Mouse (Mus musculus): ENCODE data around the gene Hsph1. TPM values are rescaled to one million over a fixed set of nuclear protein-coding genes. Genes with fewer than 3 reads are reported as not detected.
A peak's percentile ranks its signal among the peaks of the same experiment; 100 is the strongest.

Gene Hsph1
- total and polyA plus RNA-seq, 3 experiments = 30.2 to 145 (median 75.9) TPM

DNA sequence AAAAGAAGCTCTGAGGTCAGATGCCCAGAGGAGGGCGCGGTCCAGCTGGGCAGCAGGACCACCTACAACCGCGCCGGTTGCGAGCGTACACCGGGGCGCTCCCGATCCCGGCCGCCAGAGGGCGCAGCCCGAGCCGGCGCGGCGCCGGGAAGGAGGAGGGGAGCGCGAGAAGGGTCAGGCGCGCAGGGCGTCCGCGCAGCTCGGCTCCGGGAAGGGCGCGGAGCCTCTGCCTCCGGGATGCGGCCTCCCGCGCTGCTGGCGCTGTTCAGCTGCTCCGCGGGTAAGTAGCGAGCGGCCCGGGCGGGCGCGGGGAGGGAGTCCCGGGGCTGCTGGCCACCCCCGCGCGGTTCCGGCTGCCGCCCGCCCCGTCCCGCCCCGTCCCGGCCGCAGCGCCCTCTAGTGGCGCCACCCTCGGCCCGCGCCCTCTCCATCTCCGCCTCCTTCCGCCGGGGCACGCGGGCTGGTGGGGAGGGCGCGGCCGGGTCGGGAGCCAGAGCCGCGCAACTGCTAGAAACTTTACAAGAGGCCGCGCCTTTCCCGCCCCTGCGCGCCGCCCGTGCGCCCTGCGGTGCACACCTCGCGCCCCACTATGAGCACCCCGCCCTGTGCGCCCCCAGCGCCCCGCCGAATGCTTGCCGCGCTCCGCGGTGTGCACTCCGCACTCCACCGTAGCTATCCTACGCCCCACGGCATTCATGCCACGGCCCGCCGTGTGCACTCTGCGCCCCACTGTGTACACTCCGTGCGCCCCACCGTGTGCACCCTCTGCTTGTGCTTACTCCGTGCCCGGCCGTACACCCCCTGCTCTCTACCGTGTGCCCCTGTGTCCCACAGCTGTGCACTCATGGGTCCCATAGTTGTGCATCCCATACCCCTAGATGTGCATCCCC, 42.2 kb upstream of the Hsph1 start, which contains the start of gene B3glct:
Gene B3glct, plus strand, starts transcription at position 131 of the 890 bp plus-strand sequence.
- Histone ChIP-seq H3K27me3 (ENCODE audit: insufficient read depth, low read length) (peaks cover 1% of the 10 kb centered on the region; the same call in 1 of the 2 replicates), H3K4me3 (ENCODE audit: low read depth, low read length) (peak within 1 kb of the TSS; percentile 87), H3K9me3 (replicated peaks) (no peaks in the 10 kb centered on the region), H3K4me1 (ENCODE audit: insufficient read depth, low read depth, low read length) (peaks cover 16% of the 10 kb centered on the region), H3K36me3 (replicated peaks) (peaks cover 6% of the 10 kb centered on the region)
- ATAC-seq (ENCODE audit: extremely low read depth, insufficient number of reproducible peaks, low FRiP score, poor library complexity, severe bottlenecking) (peak; percentile 78), DNase-seq (ENCODE audit: low spot score) (peak; percentile 90)
- TF ChIP-seq CTCF (IDR thresholded peaks at IDR 0.05; ENCODE audit: low read depth, low read length) = peak; percentile 44
- no peak for TF ChIP-seq GATA2 (IDR thresholded peaks at IDR 0.05; ENCODE audit: borderline replicate concordance, low read depth, low read length)

DNA sequence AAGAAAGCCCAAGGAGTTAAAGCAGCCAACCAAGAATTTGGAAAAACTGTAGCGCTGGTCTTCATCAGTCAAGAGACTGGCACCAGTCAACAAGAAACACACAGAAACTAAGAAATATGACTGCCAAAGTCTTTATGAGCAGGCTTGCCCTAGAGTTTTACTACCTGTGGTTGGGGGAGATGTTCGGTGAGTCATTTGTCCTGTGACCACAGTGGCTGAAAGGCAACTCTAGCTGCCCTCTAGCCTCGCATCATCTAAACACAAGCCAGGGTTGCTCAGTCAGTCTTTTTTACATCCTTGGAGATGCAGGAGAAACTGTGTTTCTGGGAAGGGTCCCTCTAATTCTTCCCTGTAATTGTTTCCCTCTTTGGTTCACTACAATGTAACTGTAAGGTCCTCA, 41.0 kb upstream of the Hsph1 start:
- no peak for ATAC-seq (ENCODE audit: extremely low read depth, insufficient number of reproducible peaks, low FRiP score, poor library complexity, severe bottlenecking)
- Histone ChIP-seq H3K4me1 (ENCODE audit: insufficient read depth, low read depth, low read length) (peaks cover 15% of the 10 kb centered on the region), H3K27me3 (ENCODE audit: insufficient read depth, low read length) (peaks cover 3% of the 10 kb centered on the region; the same call in 1 of the 2 replicates), H3K4me3 (ENCODE audit: low read depth, low read length) (no peak overlapping the region), H3K36me3 (replicated peaks) (peaks cover 3% of the 10 kb centered on the region), H3K9me3 (replicated peaks) (no peaks in the 10 kb centered on the region)
- no peak for TF ChIP-seq POLR2AphosphoS5 (IDR thresholded peaks at IDR 0.05; ENCODE audit: insufficient replicate concordance, low read depth, low read length)
- TF ChIP-seq CTCF (IDR thresholded peaks at IDR 0.05; ENCODE audit: low read depth, low read length) = no peak
- no peak for TF ChIP-seq GATA1 (IDR thresholded peaks at IDR 0.05; ENCODE audit: borderline replicate concordance, low read length)
- no peak for TF ChIP-seq TAL1 (conservative IDR thresholded peaks at IDR 0.05; ENCODE audit: low read depth, low read length)
- no peak for TF ChIP-seq GATA2 (IDR thresholded peaks at IDR 0.05; ENCODE audit: borderline replicate concordance, low read depth, low read length)
- no peak for DNase-seq (ENCODE audit: low spot score)

- H3K36me3 ChIP-seq (replicated peaks) = no peaks in the 10 kb centered on the region
- no peak for ATAC-seq (ENCODE audit: extremely low read depth, insufficient number of reproducible peaks, low FRiP score, poor library complexity, severe bottlenecking)
- TF ChIP-seq GATA2 (IDR thresholded peaks at IDR 0.05; ENCODE audit: borderline replicate concordance, low read depth, low read length) = no peak
- no peak for TF ChIP-seq GATA1 (IDR thresholded peaks at IDR 0.05; ENCODE audit: borderline replicate concordance, low read length)
- no peak for TF ChIP-seq TAL1 (conservative IDR thresholded peaks at IDR 0.05; ENCODE audit: low read depth, low read length)
- TF ChIP-seq CTCF (IDR thresholded peaks at IDR 0.05; ENCODE audit: low read depth, low read length) = no peak
- TF ChIP-seq POLR2AphosphoS5 (IDR thresholded peaks at IDR 0.05; ENCODE audit: insufficient replicate concordance, low read depth, low read length) = no peak
- 0 out of 2 replicates have a peak, but pooled peaks cover 2% of the 10 kb centered on the region for H3K27me3 ChIP-seq (ENCODE audit: insufficient read depth, low read length)
- no peak overlapping the region for H3K4me3 ChIP-seq (ENCODE audit: low read depth, low read length)
- no peak for DNase-seq (ENCODE audit: low spot score)
- H3K9me3 ChIP-seq (replicated peaks) = peaks cover 4% of the 10 kb centered on the region
- peaks cover 3% of the 10 kb centered on the region; the same call in 1 of the 2 replicates for H3K4me1 ChIP-seq (ENCODE audit: insufficient read depth, low read depth, low read length)
Measured at GRCm38 (mm10) chr5:149663417-149663816, 27.2 kb upstream of the Hsph1 start.

- TF ChIP-seq GATA2 (IDR thresholded peaks at IDR 0.05; ENCODE audit: borderline replicate concordance, low read depth, low read length) = no peak
- no peak for TF ChIP-seq CTCF (IDR thresholded peaks at IDR 0.05; ENCODE audit: low read depth, low read length)
- no peak for TF ChIP-seq GATA1 (IDR thresholded peaks at IDR 0.05; ENCODE audit: borderline replicate concordance, low read length)
- TF ChIP-seq TAL1 (conservative IDR thresholded peaks at IDR 0.05; ENCODE audit: low read depth, low read length) = no peak
- no peak for TF ChIP-seq POLR2AphosphoS5 (IDR thresholded peaks at IDR 0.05; ENCODE audit: insufficient replicate concordance, low read depth, low read length)
- DNase-seq (ENCODE audit: low spot score) (no peak), ATAC-seq (ENCODE audit: extremely low read depth, insufficient number of reproducible peaks, low FRiP score, poor library complexity, severe bottlenecking) (no peak)
- H3K4me3 ChIP-seq (ENCODE audit: low read depth, low read length) = no peak overlapping the region
- 0 out of 2 replicates have a peak, but pooled peaks cover 2% of the 10 kb centered on the region for H3K27me3 ChIP-seq (ENCODE audit: insufficient read depth, low read length)
- H3K9me3 ChIP-seq (replicated peaks) = peaks cover 4% of the 10 kb centered on the region
- peaks cover 3% of the 10 kb centered on the region; the same call in 1 of the 2 replicates for H3K4me1 ChIP-seq (ENCODE audit: insufficient read depth, low read depth, low read length)
- no peaks in the 10 kb centered on the region for H3K36me3 ChIP-seq (replicated peaks)
Measured at GRCm38 (mm10) chr5:149662980-149663379, 26.8 kb upstream of the Hsph1 start.

GRCm38 (mm10) chr5:149661428-149661827, 25.3 kb upstream of the Hsph1 start:
- Histone ChIP-seq H3K4me1 (ENCODE audit: insufficient read depth, low read depth, low read length) (peaks cover 6% of the 10 kb centered on the region; the same call in 1 of the 2 replicates), H3K27me3 (ENCODE audit: insufficient read depth, low read length) (0 out of 2 replicates have a peak, but pooled peaks cover 2% of the 10 kb centered on the region), H3K36me3 (replicated peaks) (no peaks in the 10 kb centered on the region), H3K4me3 (ENCODE audit: low read depth, low read length) (no peak overlapping the region), H3K9me3 (replicated peaks) (peaks cover 4% of the 10 kb centered on the region)
- no peak for TF ChIP-seq GATA2 (IDR thresholded peaks at IDR 0.05; ENCODE audit: borderline replicate concordance, low read depth, low read length)
- no peak for TF ChIP-seq POLR2AphosphoS5 (IDR thresholded peaks at IDR 0.05; ENCODE audit: insufficient replicate concordance, low read depth, low read length)
- TF ChIP-seq GATA1 (IDR thresholded peaks at IDR 0.05; ENCODE audit: borderline replicate concordance, low read length) = no peak
- TF ChIP-seq CTCF (IDR thresholded peaks at IDR 0.05; ENCODE audit: low read depth, low read length) = no peak
- TF ChIP-seq TAL1 (conservative IDR thresholded peaks at IDR 0.05; ENCODE audit: low read depth, low read length) = no peak
- ATAC-seq (ENCODE audit: extremely low read depth, insufficient number of reproducible peaks, low FRiP score, poor library complexity, severe bottlenecking) = no peak
- no peak for DNase-seq (ENCODE audit: low spot score)

DNA sequence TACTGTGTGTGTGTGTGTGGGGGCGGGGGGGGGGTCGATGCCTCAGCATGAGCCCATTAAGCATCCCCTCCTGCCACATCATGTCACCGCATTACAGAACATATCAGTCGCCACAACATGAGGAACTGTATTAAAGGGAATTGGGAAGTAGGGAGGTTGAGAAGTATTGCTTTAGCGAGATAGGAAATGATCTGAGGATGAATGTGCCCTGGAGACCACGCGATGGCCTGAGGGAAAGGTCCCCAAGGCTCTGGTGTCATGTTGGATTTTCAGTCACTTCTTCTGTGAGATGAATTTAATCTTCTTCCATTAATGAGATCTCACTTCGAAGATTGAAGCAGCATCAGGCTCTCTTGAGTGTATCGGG, 23.2 kb upstream of the Hsph1 start:
- Histone ChIP-seq H3K4me1 (ENCODE audit: insufficient read depth, low read depth, low read length) (peaks cover 9% of the 10 kb centered on the region; the same call in 1 of the 2 replicates), H3K36me3 (replicated peaks) (no peaks in the 10 kb centered on the region), H3K4me3 (ENCODE audit: low read depth, low read length) (no peak overlapping the region), H3K27me3 (ENCODE audit: insufficient read depth, low read length) (0 out of 2 replicates have a peak, but pooled peaks cover 2% of the 10 kb centered on the region), H3K9me3 (replicated peaks) (peaks cover 4% of the 10 kb centered on the region)
- DNase-seq (ENCODE audit: low spot score) (no peak), ATAC-seq (ENCODE audit: extremely low read depth, insufficient number of reproducible peaks, low FRiP score, poor library complexity, severe bottlenecking) (no peak)
- no peak for TF ChIP-seq GATA1 (IDR thresholded peaks at IDR 0.05; ENCODE audit: borderline replicate concordance, low read length)
- no peak for TF ChIP-seq TAL1 (conservative IDR thresholded peaks at IDR 0.05; ENCODE audit: low read depth, low read length)
- TF ChIP-seq GATA2 (IDR thresholded peaks at IDR 0.05; ENCODE audit: borderline replicate concordance, low read depth, low read length) = no peak
- TF ChIP-seq CTCF (IDR thresholded peaks at IDR 0.05; ENCODE audit: low read depth, low read length) = no peak
- TF ChIP-seq POLR2AphosphoS5 (IDR thresholded peaks at IDR 0.05; ENCODE audit: insufficient replicate concordance, low read depth, low read length) = no peak

Data from G1E (cell line).